Mouse (Mus musculus): Measurements from ENCODE around the gene Tedc1.
"Not testable (repeated sequence)": the region's sequence is repeated elsewhere in the genome, so short reads cannot be mapped to it uniquely, and the experiment has no call there.

Gene Tedc1

GRCm38 (mm10) chr12:113152991-113153525, 3.2 kb upstream of the Tedc1 start:
- DNase-seq (ENCODE audit: low read depth, low spot score): no peak

- no peak for DNase-seq (ENCODE audit: low read depth, low spot score)
Measured at GRCm38 (mm10) chr12:113153971-113154370, 2.2 kb upstream of the Tedc1 start.

GRCm38 (mm10) chr12:113154747-113155075, 1.5 kb upstream of the Tedc1 start:
- no peak for DNase-seq (ENCODE audit: low read depth, low spot score)

- DNase-seq (ENCODE audit: low read depth, low spot score): peak; percentile 75
Measured at GRCm38 (mm10) chr12:113155076-113155771, 997 bp upstream of the Tedc1 start.

- no peak for DNase-seq (ENCODE audit: low read depth, low spot score)
Measured at GRCm38 (mm10) chr12:113156540-113156929, 314 bp downstream of the Tedc1 start.

- no peak for DNase-seq (ENCODE audit: low read depth, low spot score)
Measured at GRCm38 (mm10) chr12:113157002-113157401, 781 bp downstream of the Tedc1 start.

- DNase-seq (ENCODE audit: low read depth, low spot score): no peak
Measured at GRCm38 (mm10) chr12:113157521-113157920, 1.3 kb downstream of the Tedc1 start.

- DNase-seq (ENCODE audit: low read depth, low spot score): no peak
Measured at GRCm38 (mm10) chr12:113157971-113158370, 1.8 kb downstream of the Tedc1 start.

- DNase-seq (ENCODE audit: low read depth, low spot score): no peak
Measured at GRCm38 (mm10) chr12:113163561-113164006, 7.4 kb downstream of the Tedc1 start.

GRCm38 (mm10) chr12:113168031-113168536, 11.9 kb downstream of the Tedc1 start:
- DNase-seq (ENCODE audit: low read depth, low spot score): peak; percentile 82

- DNase-seq (ENCODE audit: low read depth, low spot score): no peak
Measured at GRCm38 (mm10) chr12:113176960-113177725, 20.9 kb downstream of the Tedc1 start.

GRCm38 (mm10) chr12:113181020-113181419, 24.8 kb downstream of the Tedc1 start:
- DNase-seq (ENCODE audit: low read depth, low spot score): no peak

GRCm38 (mm10) chr12:113184945-113185344, 28.7 kb downstream of the Tedc1 start:
- no peak for DNase-seq (ENCODE audit: low read depth, low spot score)

- DNase-seq (ENCODE audit: low read depth, low spot score): peak; percentile 65
Measured at GRCm38 (mm10) chr12:113185442-113186291, 29.4 kb downstream of the Tedc1 start, which contains the start of gene Tmem121. TSS of gene Tmem121 (plus strand) at chr12:113185930.

GRCm38 (mm10) chr12:113186326-113187010, 30.2 kb downstream of the Tedc1 start:
- DNase-seq (ENCODE audit: low read depth, low spot score): no peak

GRCm38 (mm10) chr12:113187011-113187375, 30.8 kb downstream of the Tedc1 start:
- DNase-seq (ENCODE audit: low read depth, low spot score): no peak

- DNase-seq (ENCODE audit: low read depth, low spot score): peak; percentile 87
Measured at GRCm38 (mm10) chr12:113187584-113188295, 31.5 kb downstream of the Tedc1 start.

- no peak for DNase-seq (ENCODE audit: low read depth, low spot score)
Measured at GRCm38 (mm10) chr12:113188349-113189055, 32.3 kb downstream of the Tedc1 start.

GRCm38 (mm10) chr12:113193423-113193822, 37.2 kb downstream of the Tedc1 start:
- no peak for DNase-seq (ENCODE audit: low read depth, low spot score)

- not testable (repeated sequence) for DNase-seq (ENCODE audit: low read depth, low spot score)
Measured at GRCm38 (mm10) chr12:113199132-113199531, 42.9 kb downstream of the Tedc1 start.

Measured in A20 (cell line).